Mouse (Mus musculus) liver, embryonic 14.5 days (tissue): ENCODE data around the gene Ppp1cb. TPM values are rescaled to one million over a fixed set of nuclear protein-coding genes. Genes with fewer than 3 reads are reported as not detected.

Source experiments
- ATAC-seq: fragments of 200-750 bp; cut with Nextera tagmentation; 2 replicates; pipeline ENCODE4 v1.8.0; 2017; ENCODE audit warnings: moderate number of reproducible peaks, mild to moderate bottlenecking, moderate library complexity; ENCODE audit not compliant: insufficient read depth
- DNase-seq, 3 experiments: peaks; one replicate each; pipeline ENCODE4 v3.0.0-alpha.2; 2012 to 2013; ENCODE audit warnings: low read depth in 3 of 3, low spot score in 3 of 3
- H3K27ac ChIP-seq: fragments of 300-500 bp; sonication (generic); 2 replicates; pipeline ENCODE4 v1.5.1; 2014; ENCODE audit warnings: moderate library complexity, mild to moderate bottlenecking, control low read depth, inconsistent platforms
- H3K27me3 ChIP-seq: fragments of 300-500 bp; sonication (generic); 2 replicates; pipeline ENCODE4 v1.6.1; 2014; ENCODE audit warnings: mild to moderate bottlenecking, low read length, moderate library complexity; ENCODE audit not compliant: control insufficient read depth, insufficient read depth
- H3K36me3 ChIP-seq: fragments of 300-500 bp; sonication (generic); replicated peaks from 2 replicates; pipeline ENCODE4 v1.6.1; 2014; ENCODE audit warnings: low read depth; ENCODE audit not compliant: control insufficient read depth, insufficient read depth
- H3K4me1 ChIP-seq, 2 experiments: fragments of 200-500 bp in 1 of 2; fragments of 300-500 bp in 1 of 2; sonication (generic) in 1 of 2; replicated peaks; 2 replicates each; pipeline ENCODE4 v1.6.1; 2012 to 2014; ENCODE audit warnings: antibody characterized with exemption in 1 of 2, inconsistent platforms in 1 of 2, low read length in 1 of 2; ENCODE audit not compliant: control insufficient read depth in 2 of 2, insufficient read depth in 2 of 2
- H3K4me2 ChIP-seq: fragments of 300-500 bp; sonication (generic); 2 replicates; pipeline ENCODE4 v1.6.1; 2014; ENCODE audit warnings: low read depth, mild to moderate bottlenecking, control low read depth, moderate library complexity
- H3K4me3 ChIP-seq, 2 experiments: fragments of 200-500 bp in 1 of 2; fragments of 300-500 bp in 1 of 2; sonication (generic) in 1 of 2; 2 replicates each; pipeline ENCODE4 v1.5.1; 2012 to 2014; ENCODE audit warnings: low read depth in 2 of 2, low read length in 2 of 2, mild to moderate bottlenecking in 2 of 2, control low read depth in 1 of 2, inconsistent platforms in 1 of 2, moderate library complexity in 1 of 2; ENCODE audit not compliant: insufficient read depth in 1 of 2
- H3K9ac ChIP-seq: fragments of 300-500 bp; sonication (generic); replicated peaks from 2 replicates; pipeline ENCODE4 v1.6.1; 2014; ENCODE audit warnings: mild to moderate bottlenecking, control low read depth, moderate library complexity
- H3K9me3 ChIP-seq: fragments of 300-500 bp; sonication (generic); 2 replicates; pipeline ENCODE4 v1.6.1; 2016; ENCODE audit warnings: low read length, mixed read lengths; ENCODE audit not compliant: control insufficient read depth
- CTCF ChIP-seq: IDR thresholded peaks from 2 replicates; pipeline ENCODE4 v1.5.1; 2016; ENCODE audit warnings: antibody characterized with exemption, low read depth, control low read depth
- EP300 ChIP-seq: IDR thresholded peaks from 2 replicates; pipeline ENCODE4 v1.6.1; 2016; ENCODE audit warnings: antibody characterized with exemption, low read depth
- WGBS: fragments of 180-500 bp; shearing (Covaris S2); extraction: QIAGEN DNeasy Blood & Tissue Kit; methylation state at CpG from one replicate; pipeline ENCODE4 v1.1.7; 2014; ENCODE audit not compliant: insufficient replicate concordance; 5-methylcytosine and 5-hydroxymethylcytosine counted together
- polyA plus RNA-seq, 2 experiments: library from polyadenylated mRNA; depleted of rRNA in 1 of 2; stranded (reverse) in 1 of 2; unstranded in 1 of 2; fragments of >200 nt; fragmentation: Nextera tagmentation in 1 of 2; extraction: Ambion mirVana in 1 of 2; gene quantifications; 2 replicates each; pipeline versions ENCODE4 v1.2.1 to v1.2.3; 2012 to 2014

Ppp1cb gene
- polyA plus RNA-seq (2012; rRNA removed), result 55.3 and 92.1 TPM in 2 replicates
- polyA plus RNA-seq (2014; fragmentation: Nextera tagmentation; extraction: Ambion mirVana), result 135 and 142 TPM in 2 replicates

DNA sequence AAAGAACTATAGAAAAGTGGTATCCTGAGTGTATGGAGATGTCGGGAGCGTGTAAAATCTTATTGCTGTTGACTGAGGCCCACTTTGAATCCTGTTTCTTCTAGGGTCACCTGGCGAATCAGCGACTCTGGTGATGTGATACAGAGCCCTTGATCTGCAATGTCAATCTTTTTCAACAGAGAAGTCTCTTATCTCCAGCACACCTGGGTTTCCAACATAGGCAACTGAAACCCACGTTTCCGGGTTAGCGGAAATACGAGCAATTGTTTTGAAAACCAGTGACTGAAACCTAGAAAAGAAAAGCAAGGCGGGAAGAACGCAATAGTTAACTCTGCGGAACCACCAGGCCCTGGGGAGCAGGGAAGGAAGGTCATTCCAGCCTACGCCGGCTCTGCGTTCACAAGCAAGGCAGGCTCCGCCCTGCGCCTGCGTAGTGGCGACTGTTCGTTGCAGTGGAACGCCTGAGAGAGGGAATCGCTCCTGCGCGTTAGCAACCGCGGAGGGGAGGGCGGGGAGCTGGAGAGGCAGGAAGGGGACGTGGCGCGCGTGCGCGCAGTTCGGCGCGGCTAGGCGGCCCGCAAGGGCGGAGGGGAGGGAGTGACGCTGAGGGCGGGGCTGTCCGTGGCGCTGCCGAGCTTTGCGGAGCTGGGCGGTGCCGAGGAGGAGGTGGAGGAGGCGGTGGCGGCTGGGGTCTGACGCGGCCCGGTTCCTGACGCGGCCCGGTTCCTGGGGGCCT is at the start of gene Ppp1cb:
Gene Ppp1cb, plus strand, starts transcription at position 436 of the 736 bp plus-strand sequence.
- Histone ChIP-seq H3K27ac (peak within 1 kb of the TSS; percentile 94), H3K27me3 (no peaks in the 10 kb centered on the region; the same call in 1 of the 2 replicates), H3K4me2 (peak within 1 kb of the TSS; percentile 81), H3K36me3 (no peaks in the 10 kb centered on the region), H3K9ac (peak within 1 kb of the TSS; percentile 99), H3K4me3 (peak within 1 kb of the TSS; percentile 84 to 96), H3K9me3 (no peaks in the 10 kb centered on the region), H3K4me1 (peaks cover 8 to 19% of the 10 kb centered on the region in 2 experiments)
- ATAC-seq (peak; percentile 95), DNase-seq (peak; percentile 98)
- 1% methylated on average over 52 of the region's 54 CpGs for WGBS
- TF ChIP-seq CTCF, result no peak
- 0 out of 2 replicates have a peak, but pooled peaks have one; percentile 16 for TF ChIP-seq EP300

GRCm38 (mm10) chr5:32409747-32410146 is 48.9 kb upstream of the Ppp1cb start:
- Histone ChIP-seq H3K4me1 (peaks cover 0 to 6% of the 10 kb centered on the region in 2 experiments; a peak in 1 of 4 replicates), H3K9ac (no peak overlapping the region), H3K27me3 (no peaks in the 10 kb centered on the region), H3K4me3 (no peak overlapping the region), H3K4me2 (no peak overlapping the region), H3K9me3 (no peaks in the 10 kb centered on the region), H3K27ac (no peak overlapping the region), H3K36me3 (no peaks in the 10 kb centered on the region)
- TF ChIP-seq CTCF (no peak), EP300 (no peak)
- DNase-seq (no peak), ATAC-seq (no peak)
- WGBS, result 57% methylated on average over 2 of the region's 2 CpGs

GRCm38 (mm10) chr5:32410954-32411688 is 47.5 kb upstream of the Ppp1cb start:
- no peaks in the 10 kb centered on the region for H3K9me3 ChIP-seq
- H3K9ac ChIP-seq, result no peak overlapping the region
- TF ChIP-seq EP300 (no peak), CTCF (no peak)
- no peak overlapping the region for H3K27ac ChIP-seq
- H3K4me1 ChIP-seq, result peaks cover 0 to 6% of the 10 kb centered on the region in 2 experiments; a peak in 1 of 4 replicates
- ATAC-seq, result no peak
- H3K27me3 ChIP-seq, result no peaks in the 10 kb centered on the region
- no peak overlapping the region for H3K4me2 ChIP-seq
- no peaks in the 10 kb centered on the region for H3K36me3 ChIP-seq
- DNase-seq, result no peak
- no peak overlapping the region for H3K4me3 ChIP-seq
- 9% methylated on average over 3 of the region's 3 CpGs for WGBS

DNA sequence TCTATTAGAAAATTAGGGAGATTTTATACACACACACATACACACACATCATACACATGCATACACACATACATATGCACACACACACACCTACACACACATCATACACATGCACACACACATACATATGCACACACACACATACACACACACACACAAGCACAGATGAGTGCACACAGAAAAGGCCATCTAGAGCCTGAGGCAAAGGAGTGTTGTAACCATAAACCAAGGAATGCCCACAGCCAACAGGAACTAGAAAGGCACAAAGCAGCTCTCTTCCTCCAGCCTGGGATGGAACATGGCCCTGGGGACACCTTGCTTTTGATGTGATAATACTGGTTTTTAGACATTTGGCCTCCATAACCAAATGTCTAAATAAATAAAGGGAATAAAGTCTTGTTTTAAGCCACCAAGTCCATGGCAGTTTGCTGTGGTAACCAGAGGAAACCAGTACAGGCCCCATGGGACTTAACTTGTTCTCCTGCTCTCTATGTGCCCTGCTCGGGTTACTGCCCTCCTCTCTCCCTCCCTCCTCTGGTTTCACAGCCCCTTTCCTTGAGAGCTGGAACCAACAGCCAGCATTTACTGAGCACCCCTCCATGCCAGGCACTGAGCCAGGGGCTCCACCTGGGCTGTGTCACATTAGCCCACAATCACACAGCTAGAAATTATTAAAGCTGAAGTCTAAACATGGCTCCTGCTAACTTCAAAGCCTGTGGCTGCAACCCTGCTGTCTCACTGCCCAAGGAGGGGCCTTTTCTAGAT is 46.3 kb upstream of the Ppp1cb start:
- H3K4me2 ChIP-seq, result no peak overlapping the region
- TF ChIP-seq EP300 (no peak), CTCF (no peak)
- H3K27ac ChIP-seq, result no peak overlapping the region
- WGBS, result 50% methylated on average over 1 of the region's 1 CpGs
- peaks cover 0 to 6% of the 10 kb centered on the region in 2 experiments; a peak in 1 of 4 replicates for H3K4me1 ChIP-seq
- no peaks in the 10 kb centered on the region for H3K9me3 ChIP-seq
- no peak for ATAC-seq
- no peak overlapping the region for H3K9ac ChIP-seq
- no peak overlapping the region for H3K4me3 ChIP-seq
- DNase-seq, result no peak
- H3K36me3 ChIP-seq, result no peaks in the 10 kb centered on the region
- H3K27me3 ChIP-seq, result no peaks in the 10 kb centered on the region
